In genomic region chr16:4367291-4367690, GRCm38 (mm10) we compare ENCODE assay signal across 27 mouse cellular contexts. TPM values are rescaled to one million over a fixed set of nuclear protein-coding genes. Genes with fewer than 3 reads are reported as not detected.
A peak's percentile ranks its signal among the peaks of the same experiment; 100 is the strongest.
DNase-seq lines count a peak whose midpoint lies in the region; ATAC-seq and TF ChIP-seq lines count a peak whose summit lies in the region.
"Had no signal": no experiment of that assay in that cellular context is flagged by ENCODE, and none has a peak within 500 bp of the region (broad histone marks: within the 10 kb centered on the region; RNA-seq: fewer than 3 reads in every experiment).

No protein-coding gene starts in this region.

- H3K4me1 ChIP-seq in heart, embryonic 11.5 days (ENCODE audit: control insufficient read depth, insufficient read depth, low read length), result peaks cover 10% of the 10 kb centered on the region
- H3K4me1 ChIP-seq in liver, adult 2 months (ENCODE audit: control insufficient read depth, insufficient read depth, low read length), result peaks cover 46% of the 10 kb centered on the region
- peaks cover 45% of the 10 kb centered on the region for H3K4me1 ChIP-seq in liver, embryonic 12.5 days
- peaks cover 20% of the 10 kb centered on the region; the same call in 1 of the 2 replicates for H3K4me1 ChIP-seq in limb, embryonic 15.5 days
- H3K4me1 ChIP-seq: midbrain, embryonic 15.5 days had no signal

- H3K4me2 ChIP-seq in heart, embryonic 11.5 days, result no peak overlapping the region
- H3K4me2 ChIP-seq in liver, embryonic 12.5 days, result no peak overlapping the region
- H3K4me2 ChIP-seq in limb, embryonic 15.5 days, result no peak overlapping the region
- H3K4me2 ChIP-seq: embryonic facial prominence, embryonic 13.5 days; forebrain, embryonic 13.5 days; heart, embryonic 13.5 days; hindbrain, embryonic 13.5 days; liver, embryonic 15.5 days; midbrain, embryonic 15.5 days; neural tube, embryonic 13.5 days had no signal

- no peaks in the 10 kb centered on the region for H3K9me3 ChIP-seq in heart, embryonic 11.5 days (replicated peaks; ENCODE audit: control insufficient read depth, low read length)
- H3K9me3 ChIP-seq in liver, embryonic 12.5 days (replicated peaks), result no peaks in the 10 kb centered on the region
- H3K9me3 ChIP-seq in limb, embryonic 15.5 days, result no peaks in the 10 kb centered on the region
- H3K9me3 ChIP-seq: embryonic facial prominence, embryonic 13.5 days; forebrain, embryonic 13.5 days; G1E; heart, embryonic 13.5 days; hindbrain, embryonic 13.5 days; liver, embryonic 15.5 days; midbrain, embryonic 15.5 days; neural tube, embryonic 13.5 days had no signal

- H3K9ac ChIP-seq in heart, embryonic 11.5 days (ENCODE audit: low read depth, low read length), result no peak overlapping the region
- peak overlapping the region; percentile 21; the same call in 1 of the 2 replicates for H3K9ac ChIP-seq in liver, adult 2 months (ENCODE audit: low read depth, low read length)
- no peak overlapping the region for H3K9ac ChIP-seq in liver, embryonic 12.5 days
- no peak overlapping the region for H3K9ac ChIP-seq in limb, embryonic 15.5 days
- H3K9ac ChIP-seq: embryonic facial prominence, embryonic 13.5 days; forebrain, embryonic 13.5 days; heart, embryonic 13.5 days; hindbrain, embryonic 13.5 days; liver, embryonic 15.5 days; midbrain, embryonic 15.5 days; neural tube, embryonic 13.5 days had no signal

- no peak for TF ChIP-seq CTCF in liver, adult 2 months (IDR thresholded peaks at IDR 0.05; ENCODE audit: low read depth, low read length)

- H3K27me3 ChIP-seq in heart, embryonic 11.5 days (ENCODE audit: control insufficient read depth, insufficient read depth, low read length), result no peaks in the 10 kb centered on the region
- H3K27me3 ChIP-seq in liver, adult 2 months (ENCODE audit: control insufficient read depth, insufficient read depth, low read length), result no peaks in the 10 kb centered on the region
- H3K27me3 ChIP-seq in liver, embryonic 12.5 days (replicated peaks), result no peaks in the 10 kb centered on the region
- no peaks in the 10 kb centered on the region for H3K27me3 ChIP-seq in limb, embryonic 15.5 days
- H3K27me3 ChIP-seq: CH12.LX; embryonic facial prominence, embryonic 13.5 days; forebrain, embryonic 13.5 days; heart, embryonic 13.5 days; hindbrain, embryonic 13.5 days; liver, embryonic 15.5 days; midbrain, embryonic 15.5 days; neural tube, embryonic 13.5 days; Patski had no signal

- no peaks in the 10 kb centered on the region for H3K36me3 ChIP-seq in heart, embryonic 11.5 days (ENCODE audit: control insufficient read depth, insufficient read depth, low read length)
- H3K36me3 ChIP-seq in liver, adult 2 months (ENCODE audit: control insufficient read depth, insufficient read depth, low read length), result no peaks in the 10 kb centered on the region
- H3K36me3 ChIP-seq in liver, embryonic 12.5 days, result no peaks in the 10 kb centered on the region
- H3K36me3 ChIP-seq in limb, embryonic 15.5 days, result no peaks in the 10 kb centered on the region
- H3K36me3 ChIP-seq: embryonic facial prominence, embryonic 13.5 days; G1E; heart, embryonic 13.5 days; hindbrain, embryonic 13.5 days; liver, embryonic 15.5 days; midbrain, embryonic 15.5 days; neural tube, embryonic 13.5 days had no signal

- no peak for TF ChIP-seq POLR2A in liver, adult 2 months (IDR thresholded peaks at IDR 0.05; ENCODE audit: extremely low read depth, insufficient read depth, low read length)

- WGBS in heart, embryonic 11.5 days (ENCODE audit: insufficient replicate concordance), result 87% methylated on average over 1 of the region's 1 CpGs
- WGBS in liver, adult 2 months, result 63% methylated on average over 1 of the region's 1 CpGs
- WGBS in liver, embryonic 12.5 days (ENCODE audit: insufficient replicate concordance), result 89% methylated on average over 1 of the region's 1 CpGs
- WGBS in limb, embryonic 15.5 days, result 83% methylated on average over 1 of the region's 1 CpGs

- ATAC-seq in heart, embryonic 11.5 days (replicated peaks; ENCODE audit: insufficient number of reproducible peaks, low FRiP score, low TSS enrichment), result no peak
- ATAC-seq in liver, embryonic 12.5 days, result no peak
- ATAC-seq in limb, embryonic 15.5 days (ENCODE audit: insufficient number of reproducible peaks, low FRiP score, low TSS enrichment, low read depth), result no peak
- ATAC-seq in erythroblast, adult 5-6 weeks (replicated peaks; ENCODE audit: low FRiP score, poor library complexity, severe bottlenecking), result no peak
- ATAC-seq: forebrain, embryonic 13.5 days; lung, postnatal 0 days; midbrain, embryonic 15.5 days; Patski had no signal

- H3K79me2 ChIP-seq in liver, adult 2 months (ENCODE audit: control insufficient read depth, insufficient read depth, low read length), result peaks cover 28% of the 10 kb centered on the region; the same call in 1 of the 2 replicates

- no peak overlapping the region for H3K4me3 ChIP-seq in heart, embryonic 11.5 days (ENCODE audit: low read depth, low read length)
- H3K4me3 ChIP-seq in liver, adult 2 months (ENCODE audit: insufficient read depth, low read depth, low read length), result no peak overlapping the region
- no peak overlapping the region for H3K4me3 ChIP-seq in liver, embryonic 12.5 days
- H3K4me3 ChIP-seq in limb, embryonic 15.5 days, result no peak overlapping the region
- H3K4me3 ChIP-seq: embryonic facial prominence, embryonic 13.5 days; forebrain, embryonic 13.5 days; heart, embryonic 13.5 days; hindbrain, embryonic 13.5 days; left cerebral cortex, adult 2 months; liver, embryonic 15.5 days; midbrain, embryonic 15.5 days; neural tube, embryonic 13.5 days had no signal

- no peak overlapping the region for H3K27ac ChIP-seq in heart, embryonic 11.5 days (ENCODE audit: low read depth, low read length)
- peak overlapping the region; percentile 78 for H3K27ac ChIP-seq in liver, adult 2 months (replicated peaks; ENCODE audit: insufficient read depth, low read depth, low read length)
- H3K27ac ChIP-seq in liver, embryonic 12.5 days, result no peak overlapping the region
- H3K27ac ChIP-seq in limb, embryonic 15.5 days, result 0 out of 2 replicates have a peak overlapping the region, but pooled peaks have one; percentile 38
- H3K27ac ChIP-seq: embryonic facial prominence, embryonic 13.5 days; forebrain, embryonic 13.5 days; heart, embryonic 13.5 days; hindbrain, embryonic 13.5 days; left cerebral cortex, adult 2 months; liver, embryonic 15.5 days; macrophage; midbrain, embryonic 15.5 days; neural tube, embryonic 13.5 days had no signal

- DNase-seq in cerebellum, postnatal 14 days, result peak; percentile 34 to 40
- no peak for DNase-seq in cerebellum, adult 9-11 months
- peak; percentile 23 for DNase-seq in heart, postnatal 4 days
- DNase-seq in liver, adult 2 months (ENCODE audit: extremely low read depth, low read depth, low spot score), result no peak
- DNase-seq: adrenal gland, postnatal 36 days; kidney, postnatal 4 days; layer of hippocampus, adult 9-11 months; retina, postnatal 1 day; thymus, adult 18-20 months; thymus, postnatal 36 days had no signal

RNA-seq across cellular contexts. Expression of gene Adcy9, which starts 53.0 kb away (rescaled TPM):
- total RNA-seq in heart, postnatal 4 days (2021), result 10 to 100 TPM; 15.2 to 18.0 TPM
- polyA plus RNA-seq in heart, embryonic 11.5 days (2014; fragmentation: Nextera tagmentation; extraction: Ambion mirVana), result 0.99 and 1.2 TPM in 2 replicates
- 23.0 and 24.5 TPM in 2 replicates for total RNA-seq in liver, adult 2 months (2014; rRNA removed)
- 10.0 and 15.0 TPM in 2 replicates for polyA plus RNA-seq in liver, adult 2 months (2012; rRNA removed)
- polyA plus RNA-seq in liver, embryonic 12.5 days (2016; fragmentation: Nextera tagmentation; extraction: Ambion mirVana), result 1.1 and 1.6 TPM in 2 replicates
- polyA plus RNA-seq in limb, embryonic 15.5 days (2015; fragmentation: Nextera tagmentation; extraction: Ambion mirVana), result 1.4 and 1.6 TPM in 2 replicates
- total RNA-seq in erythroblast, adult 5-6 weeks (2015; ENCODE audit: low replicate concordance), result 0.19 and 1.5 TPM in 2 replicates
- 1.2 and 3.1 TPM in 2 replicates for total RNA-seq in erythroblast, adult 5-6 weeks (2017; ENCODE audit: low replicate concordance)

Comparison
In these comparisons a context has a peak if more than half of its experiments do, and no peak if none do; other contexts are left out.
1. DNase-seq: peak in cerebellum, postnatal 14 days (2 of 2) and heart, postnatal 4 days (single experiment); none in cerebellum, adult 9-11 months (single experiment) and liver, adult 2 months (single experiment).
2. H3K27ac ChIP-seq: peak in liver, adult 2 months (single experiment) and limb, embryonic 15.5 days (single experiment); none in heart, embryonic 11.5 days (single experiment) and liver, embryonic 12.5 days (single experiment).